Mouse (Mus musculus) lung, adult 2 months (tissue): ENCODE measurements around the gene Klk13. TPM values are rescaled to one million over a fixed set of nuclear protein-coding genes. Genes with fewer than 3 reads are reported as not detected.
A peak's percentile ranks its signal among the peaks of the same experiment; 100 is the strongest.

Experiments used
- DNase-seq: peaks from one replicate; pipeline ENCODE4 v3.0.0; 2022
- H3K4me1 ChIP-seq: fragments of 200-500 bp; 2 replicates; pipeline ENCODE4 v1.6.1; 2011; ENCODE audit warnings: low read length; ENCODE audit not compliant: control insufficient read depth, insufficient read depth
- H3K4me3 ChIP-seq: fragments of 200-500 bp; replicated peaks from 2 replicates; pipeline ENCODE3; 2011; ENCODE audit warnings: low read depth, mild to moderate bottlenecking, control low read depth, low read length; ENCODE audit errors: extremely low read depth
- CTCF ChIP-seq: fragments of 200-500 bp; IDR thresholded peaks from 2 replicates; pipeline ENCODE4 v1.5.1; 2011; ENCODE audit warnings: mild to moderate bottlenecking, low read length, control low read depth; ENCODE audit not compliant: insufficient read depth
- POLR2A ChIP-seq: fragments of 200-500 bp; IDR thresholded peaks from 2 replicates; pipeline ENCODE4 v1.6.1; 2011; ENCODE audit warnings: low read depth, mild to moderate bottlenecking, control low read depth, low read length, borderline replicate concordance; ENCODE audit errors: extremely low read depth
- WGBS: fragments of 180-500 bp; shearing (Covaris S2); methylation state at CpG from one replicate; pipeline ENCODE4 v1.1.7; 2018; 5-methylcytosine and 5-hydroxymethylcytosine counted together
- polyA plus RNA-seq: library from polyadenylated mRNA; depleted of rRNA; stranded (reverse); fragments of >200 nt; gene quantifications from 2 replicates; pipeline ENCODE4 v1.2.3, GENCODE M21; 2012

The Klk13 gene
- polyA plus RNA-seq, 1 experiment: 35.6 TPM

- WGBS: 24% methylated on average over 7 of the region's 7 CpGs
- peak; percentile 42 for DNase-seq
- Histone ChIP-seq H3K4me1 (peaks cover 6% of the 10 kb centered on the region; the same call in 1 of the 2 replicates), H3K4me3 (no peak overlapping the region)
- TF ChIP-seq CTCF: no peak
- no peak for TF ChIP-seq POLR2A
Measured at GRCm38 (mm10) chr7:43685088-43685487, 27.3 kb upstream of the Klk13 start.

- TF ChIP-seq CTCF (no peak), POLR2A (no peak)
- no peak within 1 kb of the TSS for H3K4me3 ChIP-seq
- H3K4me1 ChIP-seq: 0 out of 2 replicates have a peak, but pooled peaks cover under 1% of the 10 kb centered on the region
- DNase-seq: no peak
Measured at GRCm38 (mm10) chr7:43690118-43690517, 22.2 kb upstream of the Klk13 start, which contains the start of gene Klk14. Gene Klk14, plus strand, starts transcription at chr7:43690418.

GRCm38 (mm10) chr7:43710031-43710430, 2.3 kb upstream of the Klk13 start:
- no peak for TF ChIP-seq CTCF
- Histone ChIP-seq H3K4me1 (peaks cover 5% of the 10 kb centered on the region; the same call in 1 of the 2 replicates), H3K4me3 (no peak overlapping the region)
- 42% methylated on average over 3 of the region's 3 CpGs for WGBS
- peak; percentile 8 for DNase-seq

- TF ChIP-seq CTCF (no peak), POLR2A (no peak)
- 12% methylated on average over 9 of the region's 9 CpGs for WGBS
- Histone ChIP-seq H3K4me3 (no peak overlapping the region), H3K4me1 (peaks cover 5% of the 10 kb centered on the region; the same call in 1 of the 2 replicates)
- peak; percentile 12 for DNase-seq
Measured at GRCm38 (mm10) chr7:43712917-43713316, 550 bp downstream of the Klk13 start.

GRCm38 (mm10) chr7:43713741-43714351, 1.5 kb downstream of the Klk13 start:
- TF ChIP-seq POLR2A (no peak), CTCF (no peak)
- WGBS: 10% methylated on average over 19 of the region's 19 CpGs
- Histone ChIP-seq H3K4me1 (peaks cover 5% of the 10 kb centered on the region; the same call in 1 of the 2 replicates), H3K4me3 (no peak overlapping the region)
- DNase-seq: peak; percentile 55

GRCm38 (mm10) chr7:43747788-43748187, 35.4 kb downstream of the Klk13 start:
- peaks cover 3% of the 10 kb centered on the region; the same call in 1 of the 2 replicates for H3K4me1 ChIP-seq
- 13% methylated on average over 1 of the region's 1 CpGs for WGBS
- peak; percentile 14 for DNase-seq
- no peak for TF ChIP-seq POLR2A
- TF ChIP-seq CTCF: no peak
- no peak overlapping the region for H3K4me3 ChIP-seq

- TF ChIP-seq CTCF: no peak
- TF ChIP-seq POLR2A: no peak
- 47% methylated on average over 2 of the region's 2 CpGs for WGBS
- Histone ChIP-seq H3K4me3 (no peak overlapping the region), H3K4me1 (no peaks in the 10 kb centered on the region)
- no peak for DNase-seq
Measured at GRCm38 (mm10) chr7:43752806-43753205, 40.4 kb downstream of the Klk13 start.

GRCm38 (mm10) chr7:43766484-43766883, 54.1 kb downstream of the Klk13 start:
- WGBS: 44% methylated on average over 8 of the region's 8 CpGs
- no peak for DNase-seq
- H3K4me3 ChIP-seq: no peak overlapping the region
- TF ChIP-seq CTCF: no peak
- no peak for TF ChIP-seq POLR2A
- H3K4me1 ChIP-seq: no peaks in the 10 kb centered on the region

GRCm38 (mm10) chr7:43768597-43768996, 56.2 kb downstream of the Klk13 start, which contains the start of gene Klk12:
Gene Klk12, plus strand, starts transcription at chr7:43768897.
- no peak for DNase-seq
- 79% methylated on average over 4 of the region's 4 CpGs for WGBS
- no peak for TF ChIP-seq POLR2A
- TF ChIP-seq CTCF: no peak
- H3K4me1 ChIP-seq: no peaks in the 10 kb centered on the region
- H3K4me3 ChIP-seq: no peak within 1 kb of the TSS

- DNase-seq: peak; percentile 0
- 84% methylated on average over 8 of the region's 8 CpGs for WGBS
- Histone ChIP-seq H3K4me3 (no peak overlapping the region), H3K4me1 (no peaks in the 10 kb centered on the region)
- TF ChIP-seq CTCF: no peak
Measured at GRCm38 (mm10) chr7:43769636-43770035, 57.3 kb downstream of the Klk13 start.

- peak; percentile 1 for DNase-seq
- 92% methylated on average over 10 of the region's 10 CpGs for WGBS
- H3K4me3 ChIP-seq: no peak overlapping the region
- TF ChIP-seq POLR2A (no peak), CTCF (no peak)
- no peaks in the 10 kb centered on the region for H3K4me1 ChIP-seq
Measured at GRCm38 (mm10) chr7:43770701-43771100, 58.3 kb downstream of the Klk13 start.
